ENCODE assay signal across 30 mouse cellular contexts in genomic region chr4:84361165-84361564, GRCm38 (mm10).
DNase-seq lines count a peak whose midpoint lies in the region; ATAC-seq and TF ChIP-seq lines count a peak whose summit lies in the region.
"Had no signal": no experiment of that assay in that cellular context is flagged by ENCODE, and none has a peak within 500 bp of the region (broad histone marks: within the 10 kb centered on the region; RNA-seq: fewer than 3 reads in every experiment).

No protein-coding gene starts in this region.

- no peak for TF ChIP-seq POLR2A in embryonic fibroblast, embryonic 13.5 days (IDR thresholded peaks at IDR 0.05; ENCODE audit: low read depth, low read length)
- no peak for TF ChIP-seq POLR2A in limb, embryonic 14.5 days (IDR thresholded peaks at IDR 0.05; ENCODE audit: borderline replicate concordance, extremely low read depth, insufficient read depth, insufficient read length)

- peak; percentile 19 for DNase-seq in kidney, postnatal 0 days (ENCODE audit: low spot score)
- no peak for DNase-seq in kidney, postnatal 10 days
- DNase-seq in embryonic facial prominence, embryonic 10.5 days (ENCODE audit: low spot score): no peak
- DNase-seq in limb, embryonic 14.5 days (ENCODE audit: low spot score): no peak
- DNase-seq in c-Kit-positive CD71-positive TER-119-positive erythroid progenitor cells, embryonic 14.5 days (ENCODE audit: low spot score): no peak
- no peak for DNase-seq in lung, postnatal 36 days
- DNase-seq in frontal cortex, adult 2 months (ENCODE audit: extremely low spot score in 1 of 2, low spot score in 1 of 2): no peak
- DNase-seq: adrenal gland, adult 8-10 months; cerebellum, adult 9-10 months; embryo, embryonic 11 days; forebrain, postnatal 0 days; gastrocnemius, postnatal 14 days; heart, adult 11 months; heart, postnatal 36 days; kidney, adult 2 months; layer of hippocampus, adult 9-11 months; lung, embryonic 14.5 days; lung, postnatal 4 days; spleen, adult 18-20 months; thymus, adult 18-20 months; thymus, postnatal 25 days had no signal

- no peak overlapping the region for H3K9ac ChIP-seq in kidney, postnatal 0 days (ENCODE audit: low read depth, low read length)
- H3K9ac ChIP-seq in limb, embryonic 14.5 days (ENCODE audit: low read depth, low read length, severe bottlenecking): no peak overlapping the region
- H3K9ac ChIP-seq: forebrain, postnatal 0 days; heart, embryonic 15.5 days; hindbrain, embryonic 12.5 days; intestine, embryonic 15.5 days; liver, embryonic 15.5 days; lung, embryonic 14.5 days; midbrain, embryonic 13.5 days had no signal

- no peak for ATAC-seq in kidney, postnatal 0 days (replicated peaks; ENCODE audit: low FRiP score, low read depth)
- no peak for ATAC-seq in limb, embryonic 14.5 days (ENCODE audit: low FRiP score, low read depth)
- ATAC-seq: forebrain, postnatal 0 days; hindbrain, postnatal 0 days; intestine, embryonic 15.5 days; midbrain, embryonic 13.5 days had no signal

- no peaks in the 10 kb centered on the region for H3K9me3 ChIP-seq in kidney, postnatal 0 days (replicated peaks; ENCODE audit: low read length)
- no peaks in the 10 kb centered on the region for H3K9me3 ChIP-seq in embryonic facial prominence, embryonic 10.5 days
- H3K9me3 ChIP-seq in limb, embryonic 14.5 days (ENCODE audit: control insufficient read depth, low read length): no peaks in the 10 kb centered on the region
- H3K9me3 ChIP-seq: heart, embryonic 10.5 days; heart, embryonic 15.5 days; hindbrain, embryonic 12.5 days; intestine, embryonic 15.5 days; liver, embryonic 15.5 days; megakaryocyte, embryonic 14.5 days; midbrain, embryonic 13.5 days had no signal

- H3K36me3 ChIP-seq in kidney, postnatal 0 days (ENCODE audit: insufficient read depth, low read length): no peaks in the 10 kb centered on the region
- no peaks in the 10 kb centered on the region for H3K36me3 ChIP-seq in embryonic facial prominence, embryonic 10.5 days (replicated peaks)
- no peaks in the 10 kb centered on the region for H3K36me3 ChIP-seq in limb, embryonic 14.5 days (ENCODE audit: control insufficient read depth, insufficient read depth, low read length)
- H3K36me3 ChIP-seq: heart, embryonic 10.5 days; heart, embryonic 15.5 days; hindbrain, embryonic 12.5 days; intestine, embryonic 15.5 days; liver, embryonic 15.5 days; midbrain, embryonic 13.5 days had no signal

- H3K4me3 ChIP-seq in kidney, postnatal 0 days (replicated peaks; ENCODE audit: low read depth, low read length): no peak overlapping the region
- no peak overlapping the region for H3K4me3 ChIP-seq in embryonic facial prominence, embryonic 10.5 days
- H3K4me3 ChIP-seq in embryonic fibroblast, embryonic 13.5 days (ENCODE audit: insufficient read depth, low read length): no peak overlapping the region
- no peak overlapping the region for H3K4me3 ChIP-seq in limb, embryonic 14.5 days (replicated peaks; ENCODE audit: low read length)
- H3K4me3 ChIP-seq: heart, embryonic 10.5 days; heart, embryonic 15.5 days; hindbrain, embryonic 12.5 days; intestine, embryonic 15.5 days; liver, embryonic 15.5 days; megakaryocyte, embryonic 14.5 days; midbrain, embryonic 13.5 days had no signal

- no peak for TF ChIP-seq CTCF in kidney, postnatal 0 days (IDR thresholded peaks at IDR 0.05; ENCODE audit: low read depth)
- no peak for TF ChIP-seq CTCF in embryonic fibroblast, embryonic 13.5 days (IDR thresholded peaks at IDR 0.05; ENCODE audit: borderline replicate concordance, insufficient read depth, low read length)

- no peaks in the 10 kb centered on the region for H3K27me3 ChIP-seq in kidney, postnatal 0 days (ENCODE audit: insufficient read depth, low read length)
- no peaks in the 10 kb centered on the region for H3K27me3 ChIP-seq in embryonic facial prominence, embryonic 10.5 days (replicated peaks; ENCODE audit: low read depth, poor library complexity, severe bottlenecking)
- H3K27me3 ChIP-seq in limb, embryonic 14.5 days (ENCODE audit: control insufficient read depth, insufficient read depth, low read length): no peaks in the 10 kb centered on the region
- H3K27me3 ChIP-seq: heart, embryonic 15.5 days; hindbrain, embryonic 12.5 days; intestine, embryonic 15.5 days; liver, embryonic 15.5 days; megakaryocyte, embryonic 14.5 days; midbrain, embryonic 13.5 days had no signal

- WGBS in kidney, postnatal 0 days: 54% methylated on average over 5 of the region's 5 CpGs
- WGBS in embryonic facial prominence, embryonic 10.5 days: 67% methylated on average over 5 of the region's 5 CpGs
- 50% methylated on average over 5 of the region's 5 CpGs for WGBS in limb, embryonic 14.5 days

- H3K4me2 ChIP-seq in kidney, postnatal 0 days (ENCODE audit: low read length): no peak overlapping the region
- H3K4me2 ChIP-seq in limb, embryonic 14.5 days (replicated peaks; ENCODE audit: low read depth, low read length, severe bottlenecking): no peak overlapping the region
- H3K4me2 ChIP-seq: heart, embryonic 15.5 days; hindbrain, embryonic 12.5 days; intestine, embryonic 15.5 days; liver, embryonic 15.5 days; lung, embryonic 14.5 days; midbrain, embryonic 13.5 days had no signal

- no peaks in the 10 kb centered on the region for H3K4me1 ChIP-seq in kidney, postnatal 0 days (replicated peaks; ENCODE audit: insufficient read depth, low read length)
- peaks cover 57% of the 10 kb centered on the region for H3K4me1 ChIP-seq in embryonic facial prominence, embryonic 10.5 days
- H3K4me1 ChIP-seq in embryonic fibroblast, embryonic 13.5 days (ENCODE audit: control insufficient read depth, insufficient read depth, low read length): peaks cover 11% of the 10 kb centered on the region
- peaks cover 44% of the 10 kb centered on the region for H3K4me1 ChIP-seq in limb, embryonic 14.5 days (ENCODE audit: control insufficient read depth, insufficient read depth, low read length)
- H3K4me1 ChIP-seq: liver, embryonic 15.5 days had no signal

- H3K27ac ChIP-seq in kidney, postnatal 0 days: no peak overlapping the region
- H3K27ac ChIP-seq in embryonic facial prominence, embryonic 10.5 days (replicated peaks): peak overlapping the region; percentile 59
- peak overlapping the region; percentile 34 for H3K27ac ChIP-seq in embryonic fibroblast, embryonic 13.5 days (ENCODE audit: insufficient read depth, low read length)
- H3K27ac ChIP-seq in limb, embryonic 14.5 days (replicated peaks; ENCODE audit: low read depth, low read length): 0 out of 2 replicates have a peak overlapping the region, but pooled peaks have one; percentile 27
- H3K27ac ChIP-seq: heart, embryonic 10.5 days; heart, embryonic 15.5 days; hindbrain, embryonic 12.5 days; hindbrain, postnatal 0 days; intestine, embryonic 15.5 days; liver, embryonic 15.5 days; midbrain, embryonic 13.5 days had no signal
